Mouse (Mus musculus) v-Abl transformed pro-B cells (cell line): ENCODE measurements around the gene Slc9a3r2.

Source experiments
- in situ Hi-C, 2 experiments: fragments of 400-800 bp; cut with MboI; formaldehyde crosslinking; loops; one replicate each; pipeline ENCODE4 v1.15.1; 2025; ENCODE audit not compliant: unreplicated experiment in 2 of 2

Slc9a3r2 gene

GRCm38 (mm10) chr17:24650070-24650616, at the start of gene Slc9a3r2:
Slc9a3r2 (minus strand) TSS chr17:24650327.
- in situ Hi-C loops: loop anchor here in 1 of 2 experiments (5.0 to 10.0 kb wide), 2 partner anchors 108 to 155 kb away; no protein-coding TSS in a partner anchor

GRCm38 (mm10) chr17:24699473-24699872, 49.3 kb upstream of the Slc9a3r2 start:
- in situ Hi-C loops: no loop called here

- in situ Hi-C loops: no loop called here
Observed at GRCm38 (mm10) chr17:24698715-24699114, 48.6 kb upstream of the Slc9a3r2 start.

- in situ Hi-C loops: no loop called here
Observed at GRCm38 (mm10) chr17:24697985-24698384, 47.9 kb upstream of the Slc9a3r2 start.

- in situ Hi-C loops: no loop called here
Observed at GRCm38 (mm10) chr17:24696011-24696697, 46.0 kb upstream of the Slc9a3r2 start, which contains the start of the genes Gfer and Noxo1. Gfer (minus strand) TSS chr17:24696156. Noxo1 (plus strand) TSS chr17:24696234.

GRCm38 (mm10) chr17:24695326-24696010, 45.3 kb upstream of the Slc9a3r2 start:
- in situ Hi-C loops: no loop called here

GRCm38 (mm10) chr17:24692385-24692784, 42.3 kb upstream of the Slc9a3r2 start:
- in situ Hi-C loops: no loop called here

GRCm38 (mm10) chr17:24689251-24690081, 39.3 kb upstream of the Slc9a3r2 start, which contains the start of gene Syngr3:
Syngr3 (minus strand) TSS chr17:24689955.
- in situ Hi-C loops: no loop called here

GRCm38 (mm10) chr17:24687599-24687998, 37.5 kb upstream of the Slc9a3r2 start:
- in situ Hi-C loops: no loop called here

GRCm38 (mm10) chr17:24687146-24687595, 37.0 kb upstream of the Slc9a3r2 start:
- in situ Hi-C loops: no loop called here

- in situ Hi-C loops: no loop called here
Observed at GRCm38 (mm10) chr17:24686514-24686913, 36.4 kb upstream of the Slc9a3r2 start.

- in situ Hi-C loops: no loop called here
Observed at GRCm38 (mm10) chr17:24677500-24678080, 27.5 kb upstream of the Slc9a3r2 start.

GRCm38 (mm10) chr17:24676877-24677276, 26.8 kb upstream of the Slc9a3r2 start:
- in situ Hi-C loops: no loop called here

GRCm38 (mm10) chr17:24676187-24676586, 26.1 kb upstream of the Slc9a3r2 start:
- in situ Hi-C loops: no loop called here

- in situ Hi-C loops: no loop called here
Observed at GRCm38 (mm10) chr17:24674277-24674676, 24.1 kb upstream of the Slc9a3r2 start.

- in situ Hi-C loops: no loop called here
Observed at GRCm38 (mm10) chr17:24672141-24672540, 22.0 kb upstream of the Slc9a3r2 start.

- in situ Hi-C loops: no loop called here
Observed at GRCm38 (mm10) chr17:24671346-24671745, 21.2 kb upstream of the Slc9a3r2 start.

GRCm38 (mm10) chr17:24670246-24670844, 20.2 kb upstream of the Slc9a3r2 start:
- in situ Hi-C loops: no loop called here

GRCm38 (mm10) chr17:24669545-24670245, 19.6 kb upstream of the Slc9a3r2 start, which contains the start of gene Zfp598:
Zfp598 (plus strand) TSS chr17:24669687.
- in situ Hi-C loops: no loop called here
